Mouse (Mus musculus) layer of hippocampus, adult 11-12 months (tissue): ENCODE measurements at regions not wholly inside any gene's neighbourhood (a gene's known extent, or its start where the extent isn't known, plus 50 kb on each side); places are given as distances from the start of the nearest gene placed in this dataset.
"Not testable (repeated sequence)": the region's sequence is repeated elsewhere in the genome, so short reads cannot be mapped to it uniquely, and the experiment has no call there.

Experiments used
- DNase-seq: peaks from one replicate; pipeline ENCODE4 v3.0.0; 2022; ENCODE audit warnings: low spot score

- not testable (repeated sequence) for DNase-seq
Measured at GRCm38 (mm10) chr11:93651966-93652365, 233.6 kb downstream of the Utp18 start.
